Mouse (Mus musculus) embryonic facial prominence, embryonic 11.5 days (tissue): Measurements from ENCODE around the gene Bak1. TPM values are rescaled to one million over a fixed set of nuclear protein-coding genes. Genes with fewer than 3 reads are reported as not detected.
"Not testable (repeated sequence)": the region's sequence is repeated elsewhere in the genome, so short reads cannot be mapped to it uniquely, and the experiment has no call there.

Experiments used
- ATAC-seq: fragments of 200-750 bp; cut with Nextera tagmentation; replicated peaks from 2 replicates; pipeline ENCODE4 v1.8.0; 2017; ENCODE audit warnings: low read depth; ENCODE audit not compliant: insufficient number of reproducible peaks, low FRiP score, low TSS enrichment
- DNase-seq: peaks from one replicate; pipeline ENCODE4 v3.0.0-alpha.2; 2015; ENCODE audit warnings: low spot score
- H3K27ac ChIP-seq: fragments of 300-500 bp; sonication (generic); replicated peaks from 2 replicates; pipeline ENCODE4 v1.5.1; 2014; ENCODE audit warnings: mild to moderate bottlenecking, low read depth, low read length, control low read depth
- H3K27me3 ChIP-seq: fragments of 300-500 bp; sonication (generic); 2 replicates; pipeline ENCODE4 v1.6.1; 2014; ENCODE audit warnings: mild to moderate bottlenecking, low read length, moderate library complexity, mixed read lengths; ENCODE audit not compliant: control insufficient read depth, insufficient read depth
- H3K36me3 ChIP-seq: fragments of 300-500 bp; sonication (generic); replicated peaks from 2 replicates; pipeline ENCODE4 v1.6.1; 2014; ENCODE audit warnings: low read depth, mild to moderate bottlenecking, low read length, moderate library complexity, mixed read lengths; ENCODE audit not compliant: control insufficient read depth, insufficient read depth
- H3K4me1 ChIP-seq: fragments of 300-500 bp; sonication (generic); 2 replicates; pipeline ENCODE4 v1.6.1; 2014; ENCODE audit warnings: low read length, mixed read lengths; ENCODE audit not compliant: control insufficient read depth, insufficient read depth
- H3K4me2 ChIP-seq: fragments of 300-500 bp; sonication (generic); 2 replicates; pipeline ENCODE4 v1.6.1; 2014; ENCODE audit warnings: low read depth, mild to moderate bottlenecking, control low read depth, low read length, moderate library complexity
- H3K4me3 ChIP-seq: fragments of 300-500 bp; sonication (generic); 2 replicates; pipeline ENCODE4 v1.5.1; 2014; ENCODE audit warnings: low read depth, low read length, control low read depth
- H3K9ac ChIP-seq: fragments of 300-500 bp; sonication (generic); replicated peaks from 2 replicates; pipeline ENCODE4 v1.6.1; 2014; ENCODE audit warnings: mild to moderate bottlenecking, control low read depth, low read length
- H3K9me3 ChIP-seq: fragments of 300-500 bp; sonication (generic); replicated peaks from 2 replicates; pipeline ENCODE4 v1.6.1; 2016; ENCODE audit warnings: mild to moderate bottlenecking, low read length, inconsistent platforms, mixed read lengths; ENCODE audit not compliant: control insufficient read depth
- WGBS: fragments of 180-500 bp; shearing (Covaris S2); extraction: QIAGEN DNeasy Blood & Tissue Kit; methylation state at CpG from one replicate; pipeline ENCODE4 v1.1.7; 2014; 5-methylcytosine and 5-hydroxymethylcytosine counted together
- polyA plus RNA-seq: library from polyadenylated mRNA; unstranded; fragments of >200 nt; fragmentation: Nextera tagmentation; extraction: Ambion mirVana; gene quantifications from 2 replicates; pipeline ENCODE4 v1.2.1, GENCODE M21; 2014

Gene Bak1
- polyA plus RNA-seq, 1 experiment from 2014 or later = 12.9 TPM

DNA sequence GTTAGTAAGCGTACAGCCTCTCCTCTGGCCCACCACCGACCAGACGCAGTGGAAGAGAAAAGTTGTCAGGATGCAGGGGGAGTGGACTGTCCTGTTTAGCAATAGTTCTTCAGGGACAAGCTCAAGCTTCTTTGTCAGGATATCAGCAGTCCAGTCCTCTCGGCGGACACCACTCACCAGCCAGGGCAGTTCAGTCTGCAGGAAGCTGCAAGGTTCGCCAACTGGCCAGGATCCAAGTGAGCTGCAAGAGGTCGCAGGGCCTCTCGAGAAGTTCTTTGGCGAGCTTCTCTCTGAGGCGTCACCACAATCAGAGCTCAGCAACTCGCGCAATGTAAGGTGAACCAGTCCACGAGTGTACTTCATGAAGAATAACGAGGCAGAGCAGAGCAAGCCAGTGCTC lies 34.4 kb downstream of the Bak1 start:
- H3K9ac ChIP-seq = no peak overlapping the region
- ATAC-seq (no peak), DNase-seq (no peak)
- H3K27ac ChIP-seq = no peak overlapping the region
- no peaks in the 10 kb centered on the region for H3K36me3 ChIP-seq
- H3K27me3 ChIP-seq = no peaks in the 10 kb centered on the region
- H3K4me3 ChIP-seq = no peak overlapping the region
- 88% methylated on average over 14 of the region's 14 CpGs for WGBS
- H3K9me3 ChIP-seq = no peaks in the 10 kb centered on the region
- H3K4me1 ChIP-seq = no peaks in the 10 kb centered on the region
- no peak overlapping the region for H3K4me2 ChIP-seq

DNA sequence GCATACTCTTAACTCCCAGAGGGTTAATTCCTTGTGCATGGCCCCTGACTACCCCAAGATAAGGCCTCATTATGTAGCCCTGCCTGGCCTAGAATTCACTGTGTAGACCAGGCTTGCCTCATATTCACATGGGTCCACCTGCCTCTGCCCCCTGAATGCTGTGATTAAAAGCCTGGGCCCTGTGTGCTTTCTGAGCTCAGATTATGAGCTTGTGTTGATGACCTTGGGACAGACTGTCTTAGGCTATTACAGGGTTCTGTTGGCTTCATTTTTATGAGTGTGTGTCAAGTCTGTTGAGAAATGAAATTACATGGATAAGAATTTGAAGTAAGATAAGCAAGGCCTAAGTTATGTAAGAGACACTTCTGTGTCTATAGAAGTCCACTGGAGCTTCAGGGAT lies 38.3 kb downstream of the Bak1 start:
- Histone ChIP-seq H3K36me3 (no peaks in the 10 kb centered on the region), H3K9me3 (no peaks in the 10 kb centered on the region), H3K27ac (no peak overlapping the region), H3K4me2 (no peak overlapping the region), H3K4me3 (no peak overlapping the region), H3K9ac (no peak overlapping the region), H3K27me3 (no peaks in the 10 kb centered on the region), H3K4me1 (no peaks in the 10 kb centered on the region)
- DNase-seq (no peak), ATAC-seq (no peak)

- H3K27me3 ChIP-seq = no peaks in the 10 kb centered on the region
- DNase-seq (no peak), ATAC-seq (no peak)
- WGBS = 86% methylated on average over 10 of the region's 10 CpGs
- H3K27ac ChIP-seq = no peak overlapping the region
- H3K4me2 ChIP-seq = no peak overlapping the region
- no peak overlapping the region for H3K4me3 ChIP-seq
- no peaks in the 10 kb centered on the region for H3K4me1 ChIP-seq
- H3K9ac ChIP-seq = no peak overlapping the region
- no peaks in the 10 kb centered on the region for H3K9me3 ChIP-seq
- no peaks in the 10 kb centered on the region for H3K36me3 ChIP-seq
Observed at GRCm38 (mm10) chr17:26985503-26986179, 43.2 kb downstream of the Bak1 start.

GRCm38 (mm10) chr17:26983382-26983781 lies 45.4 kb downstream of the Bak1 start:
- WGBS = 93% methylated on average over 4 of the region's 4 CpGs
- H3K27me3 ChIP-seq = no peaks in the 10 kb centered on the region
- no peak overlapping the region for H3K4me3 ChIP-seq
- ATAC-seq (no peak), DNase-seq (no peak)
- no peaks in the 10 kb centered on the region for H3K9me3 ChIP-seq
- no peak overlapping the region for H3K9ac ChIP-seq
- no peaks in the 10 kb centered on the region; the same call in 1 of the 2 replicates for H3K36me3 ChIP-seq
- H3K4me2 ChIP-seq = no peak overlapping the region
- H3K27ac ChIP-seq = no peak overlapping the region
- no peaks in the 10 kb centered on the region for H3K4me1 ChIP-seq

DNA sequence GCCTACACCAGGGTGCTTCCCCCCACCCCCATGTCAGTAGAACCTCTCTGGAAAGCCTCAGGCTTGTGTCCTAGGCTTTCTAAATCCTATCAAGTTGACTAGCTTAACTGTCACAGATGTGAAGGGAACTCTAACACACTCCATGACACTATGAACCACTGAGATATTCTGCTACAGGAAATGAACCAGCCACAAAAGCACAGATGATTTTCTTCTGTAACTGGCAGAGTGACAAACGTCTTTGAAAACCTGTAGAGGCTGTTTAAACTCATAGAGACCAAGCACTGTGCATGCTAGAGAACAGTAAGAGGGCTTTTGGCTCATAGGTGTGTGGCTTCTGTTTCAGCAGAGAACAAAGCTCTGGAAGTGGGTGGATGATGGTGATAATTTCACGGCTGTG lies 47.8 kb downstream of the Bak1 start:
- H3K9ac ChIP-seq = no peak overlapping the region
- H3K9me3 ChIP-seq = no peaks in the 10 kb centered on the region
- no peaks in the 10 kb centered on the region for H3K27me3 ChIP-seq
- H3K36me3 ChIP-seq = peaks cover 9% of the 10 kb centered on the region
- no peak overlapping the region for H3K27ac ChIP-seq
- DNase-seq (no peak), ATAC-seq (no peak)
- no peak overlapping the region for H3K4me3 ChIP-seq
- 70% methylated on average over 2 of the region's 2 CpGs for WGBS
- H3K4me2 ChIP-seq = no peak overlapping the region
- H3K4me1 ChIP-seq = no peaks in the 10 kb centered on the region

- peaks cover 12% of the 10 kb centered on the region for H3K36me3 ChIP-seq
- ATAC-seq (no peak), DNase-seq (no peak)
- no peak overlapping the region for H3K9ac ChIP-seq
- H3K4me3 ChIP-seq = no peak overlapping the region
- no peak overlapping the region for H3K4me2 ChIP-seq
- WGBS = 87% methylated on average over 2 of the region's 2 CpGs
- no peaks in the 10 kb centered on the region for H3K9me3 ChIP-seq
- no peak overlapping the region for H3K27ac ChIP-seq
- no peaks in the 10 kb centered on the region for H3K27me3 ChIP-seq
- no peaks in the 10 kb centered on the region for H3K4me1 ChIP-seq
Observed at GRCm38 (mm10) chr17:26979426-26979825, 49.4 kb downstream of the Bak1 start.

GRCm38 (mm10) chr17:26977354-26977753 lies 51.5 kb downstream of the Bak1 start:
- H3K4me3 ChIP-seq = not testable (repeated sequence)

DNA sequence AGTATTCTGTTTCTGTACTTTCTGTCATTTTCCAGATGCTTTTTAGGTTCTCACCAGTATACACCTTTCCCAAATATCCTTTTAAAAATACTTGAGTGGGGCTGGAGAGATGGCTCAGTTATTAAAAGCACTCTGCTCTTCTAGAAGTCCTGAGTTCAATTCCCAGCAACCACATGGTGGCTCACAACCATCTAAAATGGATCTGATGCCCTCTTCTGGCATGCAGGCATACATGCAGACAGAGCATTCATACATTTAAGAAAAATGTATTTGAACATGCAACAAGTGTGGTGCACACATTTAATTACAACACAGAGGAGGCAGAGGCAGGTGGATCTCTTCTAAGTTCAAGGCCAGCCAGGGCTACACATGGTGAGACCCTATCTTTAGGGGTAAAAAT lies 53.4 kb downstream of the Bak1 start:
- DNase-seq (no peak), ATAC-seq (no peak)
- Histone ChIP-seq H3K4me1 (peaks cover 10% of the 10 kb centered on the region; the same call in 1 of the 2 replicates), H3K4me3 (no peak overlapping the region), H3K27me3 (no peaks in the 10 kb centered on the region), H3K27ac (no peak overlapping the region), H3K4me2 (no peak overlapping the region), H3K9me3 (no peaks in the 10 kb centered on the region), H3K36me3 (peaks cover 12% of the 10 kb centered on the region), H3K9ac (no peak overlapping the region)

More at GRCm38 (mm10) chr17:26977354-26977753, 51.5 kb downstream of the Bak1 start:
- WGBS = 93% methylated on average over 6 of the region's 6 CpGs
- not testable (repeated sequence) for H3K27me3 ChIP-seq, H3K9me3 ChIP-seq, H3K27ac ChIP-seq, DNase-seq, H3K4me2 ChIP-seq, H3K4me1 ChIP-seq, ATAC-seq, H3K9ac ChIP-seq
- peaks cover 12% of the 10 kb centered on the region for H3K36me3 ChIP-seq
